Mouse (Mus musculus) midbrain, embryonic 14.5 days (tissue): Measurements from ENCODE around the gene Fndc3b. TPM values are rescaled to one million over a fixed set of nuclear protein-coding genes. Genes with fewer than 3 reads are reported as not detected.

ENCODE experiments used
- ATAC-seq: fragments of 200-750 bp; cut with Nextera tagmentation; 2 replicates; pipeline ENCODE4 v1.8.0; 2017; ENCODE audit warnings: moderate number of reproducible peaks, moderate library complexity; ENCODE audit not compliant: low FRiP score, low TSS enrichment
- DNase-seq: peaks from one replicate; pipeline ENCODE4 v3.0.0-alpha.2; 2015
- H3K27ac ChIP-seq: fragments of 300-500 bp; sonication (generic); replicated peaks from 2 replicates; pipeline ENCODE4 v1.5.1; 2014; ENCODE audit warnings: mild to moderate bottlenecking, low read depth, low read length, moderate library complexity
- H3K27me3 ChIP-seq: fragments of 300-500 bp; sonication (generic); 2 replicates; pipeline ENCODE4 v1.6.1; 2014; ENCODE audit warnings: low read length, control low read depth, mixed read lengths; ENCODE audit not compliant: control insufficient read depth, insufficient read depth
- H3K36me3 ChIP-seq: fragments of 300-500 bp; sonication (generic); 2 replicates; pipeline ENCODE4 v1.6.1; 2014; ENCODE audit warnings: low read length, control low read depth; ENCODE audit not compliant: control insufficient read depth, insufficient read depth
- H3K4me1 ChIP-seq: fragments of 300-500 bp; sonication (generic); 2 replicates; pipeline ENCODE4 v1.6.1; 2014; ENCODE audit warnings: mild to moderate bottlenecking, antibody characterized with exemption, low read length, control low read depth; ENCODE audit not compliant: control insufficient read depth, insufficient read depth
- H3K4me2 ChIP-seq: fragments of 300-500 bp; sonication (generic); 2 replicates; pipeline ENCODE4 v1.6.1; 2014; ENCODE audit warnings: mild to moderate bottlenecking, low read length, moderate library complexity
- H3K4me3 ChIP-seq: fragments of 300-500 bp; sonication (generic); replicated peaks from 2 replicates; pipeline ENCODE4 v1.5.1; 2014; ENCODE audit warnings: low read depth, low read length
- H3K9ac ChIP-seq: fragments of 300-500 bp; sonication (generic); replicated peaks from 2 replicates; pipeline ENCODE4 v1.6.1; 2014; ENCODE audit warnings: mild to moderate bottlenecking, low read length, moderate library complexity
- H3K9me3 ChIP-seq: fragments of 300-500 bp; sonication (generic); 2 replicates; pipeline ENCODE4 v1.6.1; 2016; ENCODE audit warnings: low read length, control low read depth, mixed read lengths; ENCODE audit not compliant: control insufficient read depth
- WGBS: fragments of 180-500 bp; shearing (Covaris S2); extraction: QIAGEN DNeasy Blood & Tissue Kit; methylation state at CpG from one replicate; pipeline ENCODE4 v1.1.7; 2014; 5-methylcytosine and 5-hydroxymethylcytosine counted together
- polyA plus RNA-seq: library from polyadenylated mRNA; unstranded; fragments of >200 nt; fragmentation: Nextera tagmentation; extraction: Ambion mirVana; gene quantifications from 2 replicates; pipeline ENCODE4 v1.2.1, GENCODE M21; 2014

Gene Fndc3b
- polyA plus RNA-seq, 1 experiment from 2014 or later = 8.1 TPM

DNA sequence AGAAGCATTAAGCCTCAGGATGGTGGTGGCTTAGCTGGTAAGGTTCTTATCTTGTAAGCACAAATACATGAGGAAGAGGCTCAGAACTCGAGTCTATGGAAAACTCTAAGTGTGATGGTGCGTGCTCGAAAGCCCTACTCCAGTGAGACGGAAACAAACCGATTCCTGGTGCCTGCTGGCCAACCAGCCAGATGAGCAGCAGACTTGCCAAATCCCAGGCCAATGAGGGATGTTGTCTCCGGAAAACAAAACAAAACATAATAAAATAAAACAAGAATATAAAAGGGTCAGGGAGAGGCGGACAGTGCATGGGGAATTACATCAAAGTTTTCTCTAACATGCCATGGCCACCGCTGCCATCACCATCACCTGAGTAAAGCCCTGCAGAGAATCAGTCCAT, 84.8 kb downstream of the Fndc3b start:
- ATAC-seq (no peak), DNase-seq (no peak)
- Histone ChIP-seq H3K4me3 (no peak overlapping the region), H3K36me3 (no peaks in the 10 kb centered on the region), H3K4me2 (no peak overlapping the region), H3K4me1 (peaks cover 9% of the 10 kb centered on the region), H3K9me3 (no peaks in the 10 kb centered on the region), H3K27ac (0 out of 2 replicates have a peak overlapping the region, but pooled peaks have one; percentile 62), H3K27me3 (no peaks in the 10 kb centered on the region), H3K9ac (no peak overlapping the region)
- 90% methylated on average over 8 of the region's 8 CpGs for WGBS

DNA sequence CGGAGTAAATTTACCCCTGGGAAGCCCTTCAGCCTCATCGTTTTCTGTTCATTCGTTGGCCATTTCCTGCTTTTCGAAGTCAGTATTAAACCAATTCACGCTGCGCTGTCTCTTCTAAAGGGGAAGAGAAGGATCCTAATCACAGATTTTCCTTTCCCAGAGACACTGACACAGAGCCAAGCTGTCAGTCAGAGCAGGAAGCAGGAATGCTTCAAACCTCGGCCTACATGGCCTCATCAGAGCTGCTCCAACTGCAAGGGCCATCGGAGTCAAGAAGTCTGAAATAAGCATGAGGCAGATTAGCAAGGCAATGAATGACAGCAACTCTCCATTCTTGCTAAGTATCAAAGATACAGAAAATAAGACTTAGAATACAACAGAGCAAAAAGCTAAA, 85.5 kb downstream of the Fndc3b start:
- Histone ChIP-seq H3K4me1 (peaks cover 9% of the 10 kb centered on the region), H3K4me2 (no peak overlapping the region), H3K9me3 (no peaks in the 10 kb centered on the region), H3K27ac (peak overlapping the region; percentile 62), H3K36me3 (no peaks in the 10 kb centered on the region), H3K27me3 (no peaks in the 10 kb centered on the region), H3K9ac (no peak overlapping the region), H3K4me3 (no peak overlapping the region)
- DNase-seq = peak; percentile 39
- 71% methylated on average over 8 of the region's 8 CpGs for WGBS
- ATAC-seq = no peak

DNA sequence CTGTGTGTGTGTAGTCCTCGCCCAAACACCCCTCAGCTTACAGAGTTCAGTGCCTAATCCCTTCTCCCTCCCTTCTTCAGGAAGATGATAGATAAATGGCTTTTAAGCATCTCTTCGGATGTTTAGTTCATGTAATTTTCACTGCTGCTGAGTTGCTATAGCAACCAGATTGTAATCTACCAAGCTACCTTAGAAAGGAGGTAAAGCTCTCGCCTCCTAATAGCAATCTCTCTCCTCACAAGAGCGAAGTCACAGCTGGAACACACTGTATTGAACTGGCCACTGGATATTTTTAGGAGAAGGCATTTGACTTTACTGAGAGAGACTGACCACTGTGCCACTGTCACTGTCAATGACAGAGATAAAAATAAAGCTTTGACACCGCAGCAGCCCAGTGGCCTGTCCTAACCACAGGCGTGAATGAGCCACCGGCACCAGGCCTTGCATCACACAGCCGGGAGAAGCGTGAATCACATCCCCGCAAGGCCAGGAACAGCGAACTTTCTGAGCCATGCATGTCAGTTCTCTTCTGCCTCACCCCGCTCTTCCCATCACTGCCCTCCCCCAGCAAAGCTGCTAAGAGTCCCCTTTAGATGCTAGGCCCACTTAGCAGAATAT, 86.0 kb downstream of the Fndc3b start:
- Histone ChIP-seq H3K4me2 (no peak overlapping the region), H3K4me3 (no peak overlapping the region), H3K27me3 (no peaks in the 10 kb centered on the region), H3K9me3 (no peaks in the 10 kb centered on the region), H3K9ac (no peak overlapping the region), H3K27ac (peak overlapping the region; percentile 62), H3K4me1 (peaks cover 9% of the 10 kb centered on the region), H3K36me3 (no peaks in the 10 kb centered on the region)
- 67% methylated on average over 12 of the region's 12 CpGs for WGBS
- peak; percentile 37; the same call in 1 of the 2 replicates for ATAC-seq
- DNase-seq = peak; percentile 69

DNA sequence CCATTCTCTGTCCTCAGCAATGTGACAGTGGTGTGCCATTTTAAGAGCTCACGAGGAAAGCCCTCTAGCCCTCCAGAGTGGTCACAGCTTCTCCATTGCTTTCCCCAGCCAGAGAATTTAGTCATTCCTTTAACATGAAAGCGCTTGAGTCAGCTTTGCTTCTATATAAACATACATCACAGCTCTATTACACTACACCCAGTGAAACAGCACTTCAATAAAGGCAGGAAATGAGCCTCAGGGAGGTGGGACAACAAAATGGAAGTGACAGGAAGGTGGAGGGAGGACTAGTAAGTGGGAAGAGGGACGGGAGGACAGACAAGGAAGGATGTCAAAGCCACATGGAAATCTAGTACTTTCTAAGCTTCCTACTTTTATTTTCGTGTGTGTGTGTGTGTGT, 88.7 kb downstream of the Fndc3b start:
- Histone ChIP-seq H3K36me3 (no peaks in the 10 kb centered on the region), H3K9me3 (no peaks in the 10 kb centered on the region), H3K4me1 (peaks cover 9% of the 10 kb centered on the region), H3K4me2 (no peak overlapping the region), H3K4me3 (no peak overlapping the region), H3K27me3 (no peaks in the 10 kb centered on the region), H3K27ac (no peak overlapping the region), H3K9ac (no peak overlapping the region)
- ATAC-seq (no peak), DNase-seq (no peak)
- 78% methylated on average over 4 of the region's 4 CpGs for WGBS

DNA sequence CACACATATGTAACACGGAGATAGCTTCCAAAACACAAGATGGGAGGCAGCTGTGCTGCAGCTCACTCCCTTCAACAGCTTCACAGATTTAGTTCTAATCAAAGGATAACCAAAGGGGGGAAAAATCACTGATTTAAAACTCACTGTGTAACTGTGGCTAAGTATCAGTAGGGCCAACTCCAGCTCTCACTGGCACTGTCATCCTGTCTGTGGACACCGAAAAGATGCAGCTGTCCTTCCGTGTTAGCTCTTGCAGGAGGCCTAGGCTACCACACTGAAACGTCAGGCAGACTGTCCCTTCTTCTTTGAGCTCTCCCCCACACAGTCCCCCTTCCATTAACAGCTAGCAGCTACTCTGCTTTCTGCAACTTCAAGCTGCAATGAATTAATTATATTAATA, 89.9 kb downstream of the Fndc3b start:
- Histone ChIP-seq H3K9me3 (no peaks in the 10 kb centered on the region), H3K36me3 (no peaks in the 10 kb centered on the region), H3K9ac (no peak overlapping the region), H3K4me1 (peaks cover 9% of the 10 kb centered on the region), H3K27ac (no peak overlapping the region), H3K4me3 (no peak overlapping the region), H3K27me3 (no peaks in the 10 kb centered on the region), H3K4me2 (no peak overlapping the region)
- WGBS = 84% methylated on average over 4 of the region's 4 CpGs
- DNase-seq = no peak
- no peak for ATAC-seq

DNA sequence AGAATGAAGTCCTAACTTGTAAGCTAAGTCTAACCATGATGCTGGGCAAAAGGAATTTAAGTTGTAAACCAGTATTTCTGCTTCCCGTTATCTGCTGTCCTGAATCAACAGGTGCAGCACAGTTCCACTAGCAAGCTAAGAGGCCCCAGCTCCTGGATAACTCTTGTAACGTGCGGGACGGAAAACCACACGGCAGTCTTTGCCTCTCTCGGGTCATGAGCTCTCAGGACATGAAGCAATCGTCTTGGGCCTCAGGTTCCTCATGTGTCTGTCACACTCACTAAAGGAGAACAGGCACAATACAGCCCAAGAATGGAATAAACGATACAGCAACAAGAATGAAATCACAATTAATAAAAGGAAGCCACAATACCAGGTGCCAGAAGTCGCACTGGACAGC, 93.4 kb downstream of the Fndc3b start:
- no peak for DNase-seq
- Histone ChIP-seq H3K4me1 (no peaks in the 10 kb centered on the region), H3K9me3 (no peaks in the 10 kb centered on the region), H3K27me3 (no peaks in the 10 kb centered on the region), H3K4me2 (no peak overlapping the region), H3K4me3 (no peak overlapping the region), H3K9ac (no peak overlapping the region), H3K27ac (no peak overlapping the region), H3K36me3 (no peaks in the 10 kb centered on the region)
- no peak for ATAC-seq
- 89% methylated on average over 9 of the region's 9 CpGs for WGBS

DNA sequence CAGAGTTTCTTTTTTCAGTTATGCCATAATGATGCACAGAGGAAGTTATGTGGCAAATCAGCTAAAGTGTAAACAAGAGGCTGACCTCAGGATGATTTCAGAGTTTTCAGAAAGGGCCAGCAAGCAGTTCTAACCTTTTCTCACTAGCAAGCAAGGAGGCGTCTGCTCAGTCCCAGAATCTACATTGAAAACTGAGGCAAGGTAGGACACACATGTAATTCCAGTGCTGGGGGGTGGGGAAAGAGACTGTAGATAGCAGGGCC, 93.9 kb downstream of the Fndc3b start:
- no peak overlapping the region for H3K4me3 ChIP-seq
- ATAC-seq (no peak), DNase-seq (no peak)
- H3K36me3 ChIP-seq = no peaks in the 10 kb centered on the region
- no peaks in the 10 kb centered on the region for H3K4me1 ChIP-seq
- H3K4me2 ChIP-seq = no peak overlapping the region
- WGBS = 86% methylated on average over 1 of the region's 1 CpGs
- no peaks in the 10 kb centered on the region for H3K9me3 ChIP-seq
- H3K27ac ChIP-seq = no peak overlapping the region
- H3K27me3 ChIP-seq = no peaks in the 10 kb centered on the region
- H3K9ac ChIP-seq = no peak overlapping the region

DNA sequence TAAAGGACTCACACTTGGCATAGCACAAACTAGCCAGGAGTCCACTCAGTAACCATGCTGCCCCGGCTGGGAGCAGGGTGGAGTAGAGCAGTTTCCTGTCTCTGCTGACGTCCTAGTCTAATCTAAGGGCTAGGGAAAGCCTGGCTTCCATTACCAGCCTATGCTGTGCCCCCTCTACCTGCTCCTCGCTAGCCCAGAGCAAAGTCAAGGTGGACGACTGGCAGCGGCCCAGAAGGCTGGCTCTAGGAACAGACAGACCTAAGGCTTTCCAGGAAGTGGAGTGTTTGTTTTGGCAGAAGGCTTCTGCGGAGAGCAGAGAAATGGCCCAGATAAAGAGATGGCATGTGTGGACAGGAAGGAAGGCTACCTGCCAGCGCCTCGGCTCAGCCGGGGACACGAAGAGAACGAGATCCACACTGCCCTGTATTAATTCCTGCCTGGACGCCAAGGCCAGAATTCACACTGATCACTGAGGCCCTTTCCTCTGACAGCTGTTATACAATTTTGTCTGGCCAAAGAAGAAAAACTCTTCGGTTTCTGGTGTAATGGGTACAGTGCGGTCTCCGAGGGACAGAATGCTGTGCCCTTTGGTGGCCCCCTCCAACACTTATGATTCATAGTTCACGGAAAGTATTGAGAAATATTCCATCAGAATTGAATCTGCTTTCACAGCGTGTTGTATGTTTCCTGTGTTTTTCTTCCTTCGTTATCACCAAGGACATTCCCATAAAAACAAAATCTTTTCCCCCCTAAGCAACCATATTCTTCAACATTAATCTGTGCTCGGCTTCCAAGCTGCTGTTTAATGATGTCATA, 94.5 kb downstream of the Fndc3b start:
- ATAC-seq = no peak
- Histone ChIP-seq H3K36me3 (no peaks in the 10 kb centered on the region), H3K27me3 (no peaks in the 10 kb centered on the region), H3K9me3 (no peaks in the 10 kb centered on the region), H3K4me1 (no peaks in the 10 kb centered on the region), H3K27ac (no peak overlapping the region), H3K4me3 (no peak overlapping the region), H3K4me2 (no peak overlapping the region), H3K9ac (no peak overlapping the region)
- DNase-seq = no peak
- WGBS = 81% methylated on average over 19 of the region's 19 CpGs

DNA sequence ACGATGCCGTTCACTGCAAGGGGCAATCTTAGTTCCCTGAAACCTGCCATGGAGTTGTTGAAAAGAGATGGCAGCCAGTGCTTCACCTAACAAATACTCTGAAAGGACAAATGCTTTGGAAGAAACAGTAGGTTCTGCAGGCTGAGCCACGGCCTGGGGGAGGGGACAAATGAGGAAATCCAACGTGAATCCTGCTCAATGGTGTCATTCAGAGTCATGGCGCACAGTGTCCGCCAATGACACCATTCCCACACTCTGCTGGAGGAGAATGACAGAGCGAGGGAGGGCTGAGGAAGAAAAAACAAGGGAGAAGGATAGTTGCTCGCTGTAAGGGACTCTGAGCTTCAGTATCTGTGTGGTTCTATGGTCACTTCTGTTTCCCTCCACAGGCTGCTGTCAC, 95.6 kb downstream of the Fndc3b start:
- no peak overlapping the region for H3K4me2 ChIP-seq
- no peaks in the 10 kb centered on the region for H3K36me3 ChIP-seq
- no peak overlapping the region for H3K9ac ChIP-seq
- no peak overlapping the region for H3K4me3 ChIP-seq
- no peak overlapping the region for H3K27ac ChIP-seq
- DNase-seq (no peak), ATAC-seq (no peak)
- H3K9me3 ChIP-seq = no peaks in the 10 kb centered on the region
- H3K27me3 ChIP-seq = no peaks in the 10 kb centered on the region
- WGBS = 56% methylated on average over 8 of the region's 8 CpGs
- H3K4me1 ChIP-seq = no peaks in the 10 kb centered on the region
